Mouse (Mus musculus) gastrocnemius, adult 2 months (tissue): Measurements from ENCODE around the gene Gm26602. TPM values are rescaled to one million over a fixed set of nuclear protein-coding genes. Genes with fewer than 3 reads are reported as not detected.

Source experiments
- DNase-seq: peaks from one replicate; pipeline ENCODE4 v3.0.0; 2022
- H3K27ac ChIP-seq: fragments of 200-600 bp; 2 replicates; pipeline ENCODE4 v1.8.1; 2022; ENCODE audit warnings: mild to moderate bottlenecking
- H3K4me3 ChIP-seq: fragments of 200-600 bp; 2 replicates; pipeline ENCODE4 v1.8.1; 2022; ENCODE audit warnings: mild to moderate bottlenecking, moderate library complexity
- CTCF ChIP-seq: fragments of 200-600 bp; IDR thresholded peaks from 2 replicates; pipeline ENCODE4 v1.8.1; 2022; ENCODE audit warnings: antibody characterized with exemption, mild to moderate bottlenecking, moderate library complexity
- intact Hi-C: fragments of 180-260 bp; cut with DNase I; formaldehyde crosslinking; loops from one replicate; pipeline ENCODE4 v1.15.1; 2025
- total RNA-seq, 2 experiments: library from RNA; stranded (reverse); gene quantifications; 2 replicates each; pipeline ENCODE4 v1.2.3; 2021

Gene Gm26602
- total RNA-seq, 2 experiments from 2014 or later = not detected

DNA sequence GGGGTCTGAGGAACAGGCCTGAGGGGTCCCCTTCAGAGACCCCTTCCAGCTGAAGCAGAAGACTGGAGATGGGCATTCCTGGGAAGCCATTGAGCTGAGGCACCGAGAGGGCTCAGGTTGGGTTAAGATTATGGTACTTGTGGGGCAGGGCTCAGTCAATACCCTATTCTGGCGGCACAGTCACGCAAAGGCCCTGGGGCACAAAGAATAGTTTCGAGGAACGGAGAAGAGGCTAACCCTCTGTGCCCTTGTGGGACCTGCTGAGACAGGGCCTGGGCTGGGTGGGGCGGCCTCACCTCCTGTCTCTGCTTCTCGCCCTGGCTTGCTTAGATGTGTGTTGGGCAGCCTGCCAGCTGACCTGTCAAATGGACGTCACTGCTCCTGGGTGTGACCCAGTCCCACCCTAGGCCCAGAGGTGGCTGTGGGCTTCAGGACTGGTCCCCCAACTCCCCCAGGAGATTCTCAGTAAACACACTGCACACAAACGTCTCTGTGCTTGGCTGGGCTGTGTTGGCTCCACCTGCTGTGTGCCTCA lies 22.6 kb downstream of the Gm26602 start:
- no peak for TF ChIP-seq CTCF
- DNase-seq = peak; percentile 52
- Histone ChIP-seq H3K27ac (peak overlapping the region; percentile 77), H3K4me3 (peak overlapping the region; percentile 1; the same call in 1 of the 2 replicates)
- intact Hi-C loops = no loop called here

DNA sequence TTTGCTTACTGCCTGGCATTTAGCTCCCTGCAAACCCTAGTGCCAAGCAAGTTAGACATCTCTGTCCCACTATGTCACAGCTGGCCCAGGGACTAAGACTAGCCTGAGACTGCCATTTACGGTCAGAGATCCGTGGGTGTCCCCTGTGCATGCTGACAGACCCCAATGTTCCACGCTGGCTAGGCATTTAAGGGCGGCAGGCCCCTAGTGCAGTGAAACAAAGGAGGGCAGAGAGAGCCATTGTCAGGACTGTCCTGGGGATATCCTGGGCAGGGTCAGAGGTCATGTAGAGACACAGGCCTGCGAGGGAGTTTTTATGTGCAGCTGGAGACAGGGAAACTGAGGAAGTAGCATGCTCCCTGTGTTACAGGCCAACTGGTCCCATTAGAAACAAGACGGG lies 23.2 kb downstream of the Gm26602 start:
- peak overlapping the region; percentile 5 for H3K4me3 ChIP-seq
- TF ChIP-seq CTCF = no peak
- intact Hi-C loops = no loop called here
- H3K27ac ChIP-seq = peak overlapping the region; percentile 77
- DNase-seq = no peak

DNA sequence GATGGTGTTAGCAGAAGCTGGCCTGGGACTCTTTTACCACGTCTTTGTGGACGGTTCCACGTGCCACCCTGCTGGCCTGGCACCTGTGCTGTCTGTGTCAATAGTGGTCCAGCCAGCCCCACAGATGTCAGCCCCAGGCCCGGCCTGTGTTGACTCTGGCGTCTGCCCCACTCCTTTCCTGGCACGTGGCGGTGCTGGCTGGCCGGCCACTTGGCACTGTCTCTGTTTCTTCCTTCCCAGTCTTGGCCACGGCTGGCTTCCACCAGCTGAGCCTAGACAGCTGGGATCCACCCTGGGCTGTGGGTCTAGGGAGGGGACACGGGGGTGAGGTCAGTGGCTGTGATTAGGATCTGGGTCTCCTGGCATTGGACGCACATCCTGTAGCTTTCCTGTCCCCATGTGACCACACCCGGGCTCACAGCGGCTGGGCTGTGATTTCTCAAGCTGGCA lies 23.6 kb downstream of the Gm26602 start:
- intact Hi-C loops = no loop called here
- no peak for TF ChIP-seq CTCF
- peak overlapping the region; percentile 5 for H3K4me3 ChIP-seq
- peak overlapping the region; percentile 77 for H3K27ac ChIP-seq
- DNase-seq = peak; percentile 96

DNA sequence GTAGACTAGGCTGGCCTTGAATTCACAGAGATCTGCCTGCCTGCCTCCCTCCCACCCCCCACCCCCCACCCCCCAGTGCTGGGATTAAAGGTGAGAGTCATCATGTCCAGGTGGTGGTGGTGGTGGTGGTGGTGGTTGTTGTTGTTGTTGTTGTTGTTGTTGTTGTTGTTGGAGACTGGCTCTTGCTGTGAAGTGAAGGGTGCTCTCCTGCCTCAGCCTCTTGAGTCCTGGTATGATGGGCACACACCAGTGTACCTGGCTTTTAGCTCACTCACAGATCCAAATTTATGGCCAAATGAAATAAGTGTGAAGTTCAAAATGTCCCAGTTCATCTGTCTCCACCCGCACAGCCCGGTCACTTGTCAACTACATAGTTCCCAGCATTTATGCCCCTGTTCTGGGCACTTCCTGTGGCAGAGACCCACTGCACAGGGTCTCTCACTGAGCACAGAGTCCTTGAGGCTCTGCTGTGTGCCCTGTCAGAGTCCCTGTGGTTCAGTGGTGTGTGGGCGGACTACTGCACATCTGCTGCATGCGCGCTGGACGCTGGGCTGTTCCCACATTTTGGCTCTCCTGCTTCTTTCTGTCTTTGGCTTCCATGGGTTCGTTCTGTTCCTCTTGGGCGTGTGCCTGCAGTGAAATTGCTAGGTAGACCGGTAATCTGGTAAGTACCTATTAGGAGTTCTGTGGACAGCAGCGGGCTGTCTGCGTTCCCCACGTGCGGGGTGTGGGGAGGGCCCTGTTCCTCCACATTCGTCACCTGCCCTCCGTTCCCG lies 24.3 kb downstream of the Gm26602 start:
- intact Hi-C loops = no loop called here
- Histone ChIP-seq H3K27ac (peak overlapping the region; percentile 77), H3K4me3 (0 out of 2 replicates have a peak overlapping the region, but pooled peaks have one; percentile 5)
- no peak for TF ChIP-seq CTCF
- DNase-seq = no peak

DNA sequence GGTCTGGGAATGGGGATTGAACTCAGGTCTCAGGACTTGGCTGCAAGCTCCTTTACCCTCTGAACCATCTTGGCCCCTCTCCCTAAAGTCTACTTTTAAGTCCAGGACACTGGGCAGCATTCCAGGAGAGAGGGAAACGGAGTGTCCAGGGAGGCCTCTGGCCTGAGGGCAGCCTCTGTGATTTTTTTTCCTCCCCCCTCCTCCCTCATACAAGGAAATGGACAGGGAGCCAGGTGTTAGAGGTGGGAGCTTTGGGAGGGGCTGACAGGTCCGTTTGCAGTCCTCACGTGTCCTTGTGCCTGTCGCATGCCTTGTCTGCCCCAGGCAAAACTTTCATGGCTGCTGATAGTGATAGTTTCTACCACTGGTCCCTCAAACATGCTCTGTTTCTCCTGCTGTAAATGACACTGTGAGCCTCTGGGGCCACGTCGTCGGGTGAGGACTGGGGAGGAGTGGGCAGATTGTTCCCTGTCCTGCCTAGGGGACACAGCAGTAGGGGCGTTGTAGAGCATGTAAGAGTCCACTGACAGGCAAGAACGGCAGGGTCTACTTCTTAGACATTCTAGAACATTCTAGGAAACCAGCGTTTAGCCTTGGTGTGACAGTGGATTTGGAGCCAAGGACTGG lies 25.7 kb downstream of the Gm26602 start:
- H3K4me3 ChIP-seq = peak overlapping the region; percentile 55
- intact Hi-C loops = loop anchor here (2.0 kb wide), 1 partner anchor 16 kb away; no protein-coding TSS in a partner anchor
- no peak for DNase-seq
- TF ChIP-seq CTCF = no peak
- peak overlapping the region; percentile 63 for H3K27ac ChIP-seq

DNA sequence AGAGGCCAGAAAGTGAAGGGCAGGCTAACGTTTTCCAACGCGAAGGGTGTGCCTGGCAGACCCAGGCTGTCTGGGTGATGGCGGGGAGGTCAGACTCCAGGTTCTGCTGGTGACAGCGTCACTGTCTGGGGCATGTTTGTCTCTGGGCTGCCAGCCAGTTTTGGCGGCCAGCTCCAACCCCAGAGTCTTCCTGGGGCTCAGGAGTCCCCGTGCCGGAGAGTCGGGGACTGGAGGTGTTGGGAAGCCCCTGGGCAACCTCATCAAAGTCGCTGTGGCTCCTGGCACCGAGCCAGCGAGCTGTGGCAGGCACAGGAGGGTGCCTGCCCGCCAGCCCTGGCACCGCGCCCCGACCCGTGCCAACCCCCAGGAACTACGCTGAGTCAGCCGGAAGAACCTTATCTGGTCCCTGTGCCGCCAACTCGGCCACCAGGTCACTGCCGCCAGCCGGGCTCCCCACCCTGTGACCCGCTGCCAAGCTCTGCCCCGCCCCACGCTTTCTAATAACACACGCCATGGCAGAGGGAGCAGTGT lies 26.3 kb downstream of the Gm26602 start:
- peak overlapping the region; percentile 55 for H3K4me3 ChIP-seq
- intact Hi-C loops = loop anchor here (2.0 kb wide), 1 partner anchor 16 kb away; no protein-coding TSS in a partner anchor
- DNase-seq = peak; percentile 88
- TF ChIP-seq CTCF = no peak
- peak overlapping the region; percentile 63 for H3K27ac ChIP-seq

DNA sequence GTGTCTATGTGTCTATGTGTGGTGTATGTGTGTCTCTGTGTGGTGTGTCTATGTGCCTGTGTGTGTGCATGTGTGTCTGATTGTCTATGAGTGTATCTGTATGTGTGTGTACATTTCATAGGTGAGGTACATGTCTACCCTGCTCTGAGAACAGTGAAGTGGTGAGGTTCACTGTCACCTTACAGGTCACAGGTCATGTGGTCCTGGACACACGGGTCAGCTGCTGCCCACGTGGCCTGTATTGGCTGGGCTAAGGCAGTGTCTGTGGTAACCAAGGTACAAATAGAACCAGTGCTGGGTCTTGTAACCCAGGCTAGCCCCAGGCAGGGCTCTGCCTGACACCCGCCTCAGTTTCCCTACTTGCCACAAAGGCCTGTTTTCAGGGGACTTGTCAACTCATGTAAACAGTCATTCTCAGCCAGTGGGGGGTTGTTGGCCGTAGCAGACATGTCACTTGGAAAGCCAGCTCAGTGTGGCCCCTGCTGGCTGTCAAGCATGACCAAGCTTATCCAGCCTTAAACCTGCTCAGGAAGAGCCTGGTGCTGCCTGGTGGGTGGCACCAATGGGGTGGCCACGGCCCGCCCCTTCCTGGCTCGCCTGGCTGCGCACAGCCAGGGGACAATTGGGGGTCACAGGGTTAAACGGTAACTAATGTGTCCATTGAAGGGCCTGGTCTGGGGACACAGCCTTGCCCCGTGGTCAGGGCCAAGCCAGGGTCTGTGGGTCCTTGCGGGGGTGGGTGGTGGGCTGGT lies 27.3 kb downstream of the Gm26602 start:
- no peak for TF ChIP-seq CTCF
- H3K4me3 ChIP-seq = no peak overlapping the region
- no peak overlapping the region for H3K27ac ChIP-seq
- no peak for DNase-seq
- intact Hi-C loops = loop anchor here (2.0 kb wide), 1 partner anchor 15 kb away; no protein-coding TSS in a partner anchor

DNA sequence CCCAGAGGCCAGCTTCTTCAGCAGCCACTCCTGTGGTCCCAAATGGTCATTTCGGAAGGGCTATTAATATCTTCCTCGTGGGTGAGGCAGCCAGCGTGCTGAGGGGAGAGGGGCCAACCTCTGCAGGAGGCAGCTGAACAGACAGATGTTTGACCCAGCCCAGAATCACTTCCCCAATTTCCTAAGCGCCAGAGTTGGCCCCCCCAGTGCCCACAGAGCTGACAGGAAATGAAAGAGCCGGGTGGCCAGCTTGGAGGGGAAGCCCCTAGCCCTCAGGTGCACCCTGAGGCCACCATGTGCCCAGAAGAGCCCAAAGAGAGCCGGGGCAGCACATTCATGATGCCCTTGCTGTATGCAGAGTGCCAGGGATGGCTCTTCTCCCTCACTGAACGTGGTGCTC lies 30.1 kb downstream of the Gm26602 start:
- intact Hi-C loops = no loop called here
- Histone ChIP-seq H3K4me3 (no peak overlapping the region), H3K27ac (no peak overlapping the region)
- peak; percentile 48 for DNase-seq
- no peak for TF ChIP-seq CTCF

DNA sequence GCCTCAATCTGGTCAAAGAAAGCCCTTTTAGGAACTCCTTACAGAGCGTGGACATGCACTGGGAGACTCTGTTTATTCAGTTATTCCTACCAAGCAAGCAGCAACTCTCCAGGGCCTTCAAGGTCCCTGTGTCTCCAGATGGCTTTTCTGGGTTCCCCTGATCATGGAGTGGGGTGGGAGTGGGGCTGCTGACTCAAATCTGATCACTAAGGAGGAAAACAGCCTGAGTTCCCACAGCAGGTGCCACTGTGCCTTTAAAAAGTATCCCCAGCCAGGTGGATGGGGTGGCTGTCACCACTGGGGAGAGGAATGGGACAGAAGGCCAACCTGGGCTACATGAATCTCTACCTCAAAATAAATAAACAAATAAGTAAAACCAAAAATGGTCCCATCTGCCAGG lies 32.3 kb downstream of the Gm26602 start:
- H3K27ac ChIP-seq = no peak overlapping the region
- DNase-seq = no peak
- intact Hi-C loops = no loop called here
- TF ChIP-seq CTCF = no peak
- H3K4me3 ChIP-seq = no peak overlapping the region

DNA sequence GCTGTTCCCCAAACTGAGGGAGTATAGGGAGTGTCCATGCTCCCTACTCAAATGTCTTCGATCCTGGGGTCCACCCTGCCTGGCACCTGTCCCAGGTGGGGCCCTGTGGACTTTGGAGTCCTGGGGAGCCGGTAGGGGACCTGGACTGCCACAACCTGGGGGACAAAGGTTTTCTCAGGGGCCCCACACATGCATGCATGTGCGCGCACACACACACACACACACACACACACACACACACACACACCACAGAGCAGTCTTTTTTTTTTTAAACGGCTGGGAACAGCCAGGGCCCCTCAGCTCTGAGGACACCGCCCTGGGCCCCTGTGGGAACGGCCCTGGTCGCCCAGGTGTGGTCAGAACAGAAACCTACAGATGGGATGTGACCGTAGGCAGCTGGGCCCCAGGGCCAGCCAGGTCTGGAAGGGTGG lies 32.8 kb downstream of the Gm26602 start:
- no peak overlapping the region for H3K27ac ChIP-seq
- no peak overlapping the region for H3K4me3 ChIP-seq

DNA sequence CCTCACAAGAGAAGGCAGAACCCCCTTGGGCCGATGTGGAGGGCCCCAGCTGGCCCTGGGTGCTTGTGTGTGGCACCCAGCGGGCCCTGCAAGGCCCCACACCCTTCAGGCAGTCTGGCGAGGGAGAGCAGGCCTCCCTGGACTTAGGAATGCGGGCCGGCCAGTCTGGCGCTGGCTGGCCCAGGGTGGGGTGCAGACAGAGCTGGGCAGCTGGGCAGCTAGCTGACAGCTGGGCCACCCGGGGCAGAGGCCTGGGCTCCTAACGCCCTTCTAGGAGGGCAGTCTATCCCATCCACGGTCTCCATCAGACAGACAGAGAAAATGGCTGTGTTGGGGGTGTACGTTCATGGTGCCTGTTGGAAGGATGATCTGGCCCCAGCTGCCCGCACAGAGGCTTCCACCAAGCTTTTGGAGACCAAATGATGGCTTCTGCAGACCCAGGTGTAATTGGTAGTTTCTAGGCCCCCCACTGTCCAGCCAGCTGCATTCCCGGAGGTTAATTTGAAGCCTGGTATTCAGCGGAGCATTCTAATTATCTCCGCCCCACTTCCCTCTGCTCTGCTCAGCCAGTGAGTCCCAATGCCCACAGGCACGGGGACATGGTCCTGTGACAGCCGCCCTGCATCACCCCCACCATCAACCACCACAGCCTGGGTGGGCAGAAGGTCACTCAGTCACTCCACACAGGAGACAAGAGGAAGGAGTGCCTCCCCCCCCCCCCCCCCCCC lies 35.0 kb downstream of the Gm26602 start:
- no peak for DNase-seq
- intact Hi-C loops = no loop called here
- H3K4me3 ChIP-seq = no peak overlapping the region
- no peak for TF ChIP-seq CTCF
- no peak overlapping the region for H3K27ac ChIP-seq

More for the DNA sequence above, 32.8 kb downstream of the Gm26602 start:
- DNase-seq = no peak
- intact Hi-C loops = no loop called here
- no peak for TF ChIP-seq CTCF
